Mouse (Mus musculus) mesoderm, embryonic 11.5 days (tissue): ENCODE data around the gene Kndc1.
A peak's percentile ranks its signal among the peaks of the same experiment; 100 is the strongest.

Experiments used
- DNase-seq: peaks from one replicate; pipeline ENCODE4 v3.0.0-alpha.2; 2012; ENCODE audit warnings: low read depth, low spot score

Gene Kndc1

DNA sequence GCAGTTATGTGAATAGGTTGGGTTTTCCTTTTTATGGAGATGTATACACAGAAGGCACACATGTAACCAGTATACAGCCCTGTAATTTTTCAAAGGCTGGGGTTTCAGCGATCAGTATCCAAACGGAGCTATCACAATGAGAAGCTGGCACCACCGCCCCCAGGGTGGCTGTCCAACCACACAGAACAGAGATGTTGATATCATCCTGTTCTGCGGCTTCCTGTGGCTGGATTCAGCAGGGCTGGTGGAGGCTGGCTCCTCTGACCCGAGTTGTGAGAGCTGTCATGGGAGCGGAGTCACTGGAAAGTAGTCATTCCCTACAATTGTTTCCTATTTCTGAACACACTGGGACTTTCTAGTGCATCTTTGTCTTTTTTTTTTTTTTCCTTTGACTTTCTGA lies 10.8 kb downstream of the Kndc1 start:
- DNase-seq = no peak

DNA sequence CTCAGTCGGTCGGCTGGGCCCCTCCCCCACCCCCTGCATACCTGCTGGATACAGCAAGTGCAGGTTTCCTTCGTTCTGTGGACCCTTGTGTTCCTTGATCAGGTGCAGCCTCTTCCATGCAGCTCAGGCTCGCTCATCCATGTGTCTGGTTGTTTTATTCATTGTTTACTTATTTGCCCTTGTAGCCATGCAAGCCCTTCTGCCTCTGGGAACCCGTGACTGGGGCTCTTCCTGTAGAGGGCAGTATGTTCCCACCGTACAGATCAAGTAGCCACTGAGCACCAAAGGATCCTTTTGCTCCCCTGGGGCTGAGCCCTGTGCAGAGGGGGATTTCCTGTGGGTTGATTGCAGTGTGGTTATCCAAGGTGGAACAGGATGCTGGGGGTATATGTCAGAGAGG lies 11.2 kb downstream of the Kndc1 start:
- peak; percentile 64 for DNase-seq

DNA sequence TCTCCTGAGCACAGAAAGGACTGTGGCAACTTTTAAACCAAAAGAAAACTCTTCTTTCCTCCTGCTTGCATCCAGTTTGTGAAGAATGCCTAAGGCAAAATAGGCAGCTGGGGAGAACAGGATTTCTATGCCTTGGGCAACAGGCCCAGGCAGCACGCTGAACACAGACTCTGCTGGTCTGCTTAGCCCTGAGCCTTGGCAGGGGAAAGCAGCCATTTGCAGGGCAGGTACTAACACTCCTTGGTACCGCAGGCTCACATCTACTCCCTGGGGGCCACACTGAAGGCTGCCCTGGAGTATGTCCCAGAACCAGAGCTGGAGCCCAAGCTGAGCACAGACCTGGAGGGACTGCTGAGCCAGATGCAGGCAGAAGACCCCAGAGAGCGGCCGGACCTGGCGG lies 13.7 kb downstream of the Kndc1 start:
- no peak for DNase-seq

DNA sequence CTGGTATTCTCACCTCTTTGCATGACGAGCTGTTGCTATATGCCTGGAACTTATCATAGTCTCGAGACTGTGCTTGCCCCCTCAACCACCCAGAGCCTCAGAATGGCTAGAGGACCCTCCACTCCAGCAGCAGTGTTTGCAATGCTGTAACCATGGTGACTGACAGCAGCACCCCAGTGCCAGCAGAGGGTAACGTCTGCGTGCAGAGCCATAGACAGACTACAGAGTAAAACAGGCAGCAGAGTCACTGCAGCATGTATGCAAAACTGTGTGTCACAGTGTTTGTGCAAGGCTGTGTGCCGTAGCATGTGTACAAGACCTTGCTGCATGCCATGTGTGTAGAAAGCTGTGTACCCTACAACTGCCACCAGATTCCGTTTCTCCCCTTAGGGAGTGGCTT lies 15.0 kb downstream of the Kndc1 start:
- peak; percentile 25 for DNase-seq

DNA sequence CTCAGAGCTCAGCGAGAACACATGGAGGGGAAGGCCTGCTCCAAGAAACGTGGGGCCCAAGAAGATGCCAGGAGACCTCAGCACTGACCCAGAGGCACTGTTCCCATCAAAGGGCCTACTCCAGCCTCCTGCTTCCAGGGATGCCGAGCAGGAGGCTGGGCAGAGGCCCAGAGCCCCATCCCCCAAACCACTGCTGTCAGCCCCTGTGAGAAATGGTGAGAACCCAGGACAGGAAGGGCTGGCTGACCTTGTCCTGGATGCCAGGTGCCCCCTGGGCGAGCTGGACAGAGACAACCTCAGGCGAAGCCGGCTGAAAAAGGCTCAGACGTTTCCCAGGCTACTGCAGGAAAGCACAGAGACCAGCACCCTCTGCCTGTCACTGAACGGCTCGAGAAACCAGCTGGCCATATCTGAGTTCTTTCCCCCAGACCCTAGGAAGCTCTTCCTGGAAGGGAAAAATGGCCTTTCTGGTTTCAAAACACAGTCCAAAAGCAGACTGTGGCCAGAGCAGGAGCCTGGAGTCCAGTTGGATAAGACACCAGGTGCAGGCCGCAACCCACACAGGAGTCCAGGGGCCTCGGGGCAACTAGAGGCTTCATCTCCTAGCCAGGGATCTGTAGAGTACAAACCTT lies 15.8 kb downstream of the Kndc1 start:
- no peak for DNase-seq

DNA sequence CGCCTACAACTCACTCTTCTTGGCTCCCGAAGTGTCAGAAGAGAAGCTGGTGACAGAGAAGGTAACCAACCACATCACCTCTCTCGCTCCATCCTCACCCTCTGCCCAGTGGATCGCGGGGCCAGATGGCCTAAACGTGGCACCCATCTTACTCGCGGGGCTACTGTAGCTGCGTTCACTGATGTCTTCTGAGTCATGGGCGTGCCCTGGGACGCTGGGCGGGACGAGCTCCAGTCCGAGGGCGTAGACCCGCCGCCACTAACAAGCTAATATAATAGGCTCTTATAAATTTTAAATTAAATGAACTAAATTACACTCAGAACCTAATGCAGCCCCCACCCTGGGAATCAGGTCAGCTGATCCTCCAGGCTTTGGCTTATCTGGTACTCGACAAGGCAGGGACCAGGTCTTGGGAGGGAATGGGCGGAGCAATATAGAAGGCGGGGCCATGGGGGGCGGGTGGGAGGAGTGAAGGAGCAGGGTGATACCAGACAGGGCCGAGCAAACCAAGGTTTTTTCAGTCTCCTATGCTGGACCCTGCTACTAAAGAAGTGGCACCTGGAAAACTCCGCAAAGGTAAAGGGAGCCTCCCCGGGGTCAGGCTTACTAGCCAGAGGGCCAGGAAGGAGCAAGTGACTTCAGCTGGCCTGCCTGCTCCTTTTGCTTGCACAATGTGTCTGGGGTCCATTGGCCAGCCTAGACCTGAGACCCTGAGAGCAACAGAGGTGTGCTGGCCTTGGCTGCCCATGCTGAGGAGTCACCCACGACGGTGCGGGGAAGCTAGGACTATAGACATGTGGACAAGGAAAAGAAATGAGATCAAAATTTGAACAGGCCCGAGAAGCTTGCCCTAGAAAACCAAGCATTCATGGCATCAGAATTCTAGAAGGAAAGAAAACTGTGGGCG lies 19.9 kb downstream of the Kndc1 start:
- DNase-seq = peak; percentile 48

DNA sequence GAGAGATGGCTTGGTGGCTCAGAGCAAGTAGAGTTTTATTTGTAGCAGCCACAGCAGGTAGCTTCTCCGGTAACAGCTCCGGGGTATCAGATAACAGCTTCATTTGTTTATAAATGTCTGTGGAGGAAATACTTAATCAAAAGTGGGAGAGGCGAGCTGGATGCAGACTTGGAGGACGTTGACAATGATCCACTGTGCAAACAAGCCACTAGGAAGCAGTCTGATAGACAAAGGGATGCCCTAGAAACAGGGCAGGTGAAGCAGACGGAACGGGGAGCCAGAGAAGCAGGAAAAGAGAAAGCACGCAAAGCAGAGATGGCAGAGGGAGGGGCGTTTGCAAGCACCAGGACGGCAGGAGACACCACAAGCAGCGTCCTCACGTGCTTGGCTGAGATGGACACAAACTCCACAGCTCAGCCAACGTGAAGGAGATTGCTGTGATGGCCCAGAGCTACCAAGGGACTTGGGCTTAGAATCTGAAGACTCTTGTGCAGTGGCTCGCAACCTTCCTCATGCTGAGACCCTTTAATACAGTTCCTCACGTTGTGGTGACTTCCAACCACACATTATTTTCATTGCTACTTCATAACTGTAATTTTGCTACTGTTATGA lies 21.3 kb downstream of the Kndc1 start:
- DNase-seq = peak; percentile 23

DNA sequence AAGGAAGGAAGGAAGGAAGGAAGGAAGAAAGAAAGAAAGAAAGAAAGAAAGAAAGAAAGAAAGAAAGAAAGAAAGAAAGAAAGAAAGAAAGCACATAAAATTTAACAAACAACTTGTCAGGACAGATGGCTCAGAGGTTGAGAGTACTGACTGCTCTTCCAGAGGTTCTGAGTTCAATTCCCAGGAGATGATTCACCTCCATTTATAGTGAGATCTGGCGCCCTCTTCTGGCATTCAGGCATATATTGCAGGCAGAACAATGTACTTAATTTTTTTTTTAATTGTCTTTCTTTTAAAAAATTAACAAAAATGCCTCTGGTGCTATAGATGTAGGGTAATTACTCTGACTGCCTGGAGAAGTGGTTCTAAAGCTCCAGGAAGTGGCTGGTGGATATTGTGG lies 21.8 kb downstream of the Kndc1 start:
- no peak for DNase-seq

DNA sequence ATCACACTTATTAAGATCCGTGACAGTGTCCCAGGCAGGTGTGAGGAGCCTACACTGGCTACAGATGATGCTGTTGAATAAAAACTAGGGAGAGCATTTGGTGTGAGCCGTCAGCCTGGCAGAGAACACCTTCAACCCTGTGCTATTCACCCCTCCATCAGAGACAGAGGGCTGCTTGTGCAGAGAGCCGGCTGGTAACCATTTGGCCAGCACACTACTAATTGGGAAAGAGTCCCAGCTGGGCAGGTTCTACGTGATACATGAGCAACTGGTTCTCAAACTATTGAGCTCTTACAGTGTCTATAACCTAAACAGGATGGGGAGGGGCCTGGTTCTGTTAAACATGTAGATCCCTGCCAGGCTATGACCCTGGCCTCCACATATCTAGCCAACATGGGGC lies 23.8 kb downstream of the Kndc1 start:
- DNase-seq = no peak

DNA sequence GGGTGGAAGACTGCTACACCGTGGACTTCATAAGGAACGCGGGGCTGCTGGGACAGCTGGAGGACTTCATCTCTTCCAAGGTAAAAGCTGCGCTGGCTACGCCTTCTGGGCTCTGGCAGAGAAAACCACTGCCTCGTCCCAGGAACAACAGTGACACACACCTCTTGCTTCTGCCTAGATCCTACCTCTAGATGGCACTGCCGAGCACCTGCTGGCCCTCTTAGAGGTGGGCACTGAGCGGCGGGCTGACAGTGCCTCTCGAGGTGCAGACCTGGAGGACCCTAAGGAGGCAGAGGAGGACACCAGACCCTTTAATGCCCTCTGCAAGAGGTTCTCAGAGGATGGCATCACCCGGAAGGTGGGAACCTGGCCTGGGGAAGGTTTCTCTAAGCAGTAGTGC lies 36.2 kb downstream of the Kndc1 start:
- DNase-seq = peak; percentile 69

DNA sequence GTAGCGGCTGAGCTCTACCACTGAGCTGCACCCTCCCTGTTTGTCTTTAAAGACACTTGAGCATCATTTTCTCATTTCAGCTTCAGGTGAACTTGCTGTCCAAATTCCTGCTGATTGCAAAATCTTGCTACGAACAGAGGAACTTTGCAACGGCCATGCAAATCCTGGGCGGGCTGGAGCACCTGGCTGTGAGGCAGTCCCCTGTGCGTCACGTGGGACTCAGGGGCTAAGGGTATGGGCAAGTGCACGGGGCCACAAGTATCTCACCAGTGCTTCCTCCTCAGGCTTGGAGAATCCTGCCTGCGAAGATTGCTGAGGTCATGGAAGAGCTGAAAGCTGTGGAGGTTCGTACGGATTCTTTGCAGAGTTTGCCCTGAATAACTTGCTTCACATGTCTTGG lies 42.2 kb downstream of the Kndc1 start:
- no peak for DNase-seq

DNA sequence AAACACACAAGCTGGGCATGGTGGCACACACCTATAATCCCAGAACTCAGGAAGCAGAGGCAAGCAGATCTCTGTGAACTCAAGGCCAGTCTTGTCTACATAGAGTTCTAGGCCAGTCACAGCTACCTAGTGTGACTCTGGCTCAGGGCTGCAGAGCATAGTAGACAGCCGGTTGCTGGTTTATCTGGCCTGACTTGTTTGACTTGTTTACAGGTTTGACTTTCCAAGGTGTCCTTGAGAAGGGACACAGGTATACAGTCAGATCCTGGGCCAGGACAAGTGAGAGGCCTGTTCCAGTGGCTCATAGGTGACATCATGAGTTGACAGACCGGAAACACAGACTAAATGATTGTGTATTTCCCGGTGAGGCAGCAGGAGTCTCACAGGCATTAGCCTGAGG lies 42.6 kb downstream of the Kndc1 start:
- no peak for DNase-seq

DNA sequence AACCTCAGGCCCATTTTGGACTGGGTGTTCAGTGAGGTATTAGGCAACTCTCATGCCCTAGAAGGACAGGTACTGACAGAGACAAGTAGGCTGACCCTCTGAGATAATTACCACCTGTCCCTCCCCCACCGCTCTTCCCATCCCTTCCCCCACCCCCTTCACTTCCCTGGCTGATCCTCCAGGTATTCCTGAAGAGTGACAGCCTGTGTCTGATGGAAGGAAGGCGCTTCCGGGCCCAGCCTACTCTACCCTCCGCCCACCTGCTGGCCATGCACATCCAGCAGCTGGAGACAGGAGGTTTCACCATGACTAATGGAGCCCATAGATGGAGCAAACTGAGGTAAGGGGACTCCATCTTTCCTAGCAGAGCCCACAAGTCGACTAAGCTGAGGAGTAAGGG lies 43.3 kb downstream of the Kndc1 start:
- DNase-seq = no peak

DNA sequence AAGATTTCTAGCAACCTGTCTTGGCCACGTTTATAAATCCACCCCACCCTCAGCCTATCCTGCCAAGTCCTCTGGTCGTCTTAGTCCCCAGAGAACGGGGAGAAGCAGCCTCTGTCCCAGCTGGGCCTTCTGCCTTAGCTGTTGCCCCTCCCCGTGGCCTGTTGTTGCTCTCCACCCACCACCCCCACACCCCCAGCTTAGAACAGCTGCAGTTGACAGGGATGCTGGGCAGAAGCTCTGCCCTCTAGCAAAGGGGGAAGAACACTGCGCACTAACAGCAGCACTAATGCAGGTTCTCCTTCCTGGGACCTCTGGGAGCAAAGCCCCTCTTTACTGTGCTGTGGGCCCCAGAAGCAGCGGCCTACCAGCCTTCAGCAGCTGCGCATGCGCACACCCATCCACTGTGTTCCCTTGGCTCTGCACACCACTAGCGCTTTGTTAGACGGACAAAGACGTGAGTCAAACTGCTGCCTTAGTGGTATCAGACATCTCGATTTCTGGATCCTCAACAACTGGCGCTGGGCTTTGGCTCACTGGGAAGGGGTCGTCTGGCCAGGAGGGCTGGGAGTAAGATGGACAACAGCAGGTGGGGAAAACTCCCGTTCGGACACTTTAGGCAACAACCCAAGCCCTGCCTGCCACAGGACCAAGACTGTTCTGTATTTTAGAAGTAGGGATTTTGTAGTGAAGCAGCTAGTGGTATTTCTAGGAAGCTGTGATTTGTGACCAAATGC lies 46.1 kb downstream of the Kndc1 start:
- no peak for DNase-seq

DNA sequence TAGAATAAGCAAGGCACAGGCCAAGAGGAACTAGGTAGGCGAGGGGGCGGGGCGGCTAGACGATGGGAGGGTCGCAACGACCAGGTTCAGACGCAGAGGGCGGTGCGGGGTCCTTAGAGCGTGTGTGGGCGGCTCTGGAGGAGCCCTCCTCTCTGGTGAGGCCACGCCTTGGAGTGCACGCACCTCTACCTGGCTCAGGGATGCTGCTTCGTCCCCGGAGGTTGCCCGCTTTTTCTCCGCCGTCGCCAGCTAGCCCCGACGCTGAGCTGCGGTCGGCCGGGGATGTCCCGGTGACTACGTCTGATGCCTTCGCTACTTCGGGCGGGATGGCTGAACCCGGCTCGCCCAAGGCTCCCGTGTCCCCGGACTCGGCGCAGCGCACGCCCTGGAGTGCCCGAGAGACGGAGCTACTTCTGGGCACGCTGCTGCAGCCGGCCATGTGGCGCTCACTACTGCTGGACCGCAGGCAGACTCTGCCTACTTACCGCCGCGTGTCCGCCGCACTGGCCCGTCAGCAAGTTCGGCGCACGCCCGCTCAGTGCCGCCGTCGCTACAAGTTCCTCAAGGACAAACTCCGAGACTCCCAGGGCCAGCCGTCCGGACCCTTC lies 49.3 kb downstream of the Kndc1 start, which contains the start of gene Utf1:
TSS of gene Utf1 (plus strand) at position 116 of the 608 bp plus-strand sequence.
- peak; percentile 37 for DNase-seq

DNA sequence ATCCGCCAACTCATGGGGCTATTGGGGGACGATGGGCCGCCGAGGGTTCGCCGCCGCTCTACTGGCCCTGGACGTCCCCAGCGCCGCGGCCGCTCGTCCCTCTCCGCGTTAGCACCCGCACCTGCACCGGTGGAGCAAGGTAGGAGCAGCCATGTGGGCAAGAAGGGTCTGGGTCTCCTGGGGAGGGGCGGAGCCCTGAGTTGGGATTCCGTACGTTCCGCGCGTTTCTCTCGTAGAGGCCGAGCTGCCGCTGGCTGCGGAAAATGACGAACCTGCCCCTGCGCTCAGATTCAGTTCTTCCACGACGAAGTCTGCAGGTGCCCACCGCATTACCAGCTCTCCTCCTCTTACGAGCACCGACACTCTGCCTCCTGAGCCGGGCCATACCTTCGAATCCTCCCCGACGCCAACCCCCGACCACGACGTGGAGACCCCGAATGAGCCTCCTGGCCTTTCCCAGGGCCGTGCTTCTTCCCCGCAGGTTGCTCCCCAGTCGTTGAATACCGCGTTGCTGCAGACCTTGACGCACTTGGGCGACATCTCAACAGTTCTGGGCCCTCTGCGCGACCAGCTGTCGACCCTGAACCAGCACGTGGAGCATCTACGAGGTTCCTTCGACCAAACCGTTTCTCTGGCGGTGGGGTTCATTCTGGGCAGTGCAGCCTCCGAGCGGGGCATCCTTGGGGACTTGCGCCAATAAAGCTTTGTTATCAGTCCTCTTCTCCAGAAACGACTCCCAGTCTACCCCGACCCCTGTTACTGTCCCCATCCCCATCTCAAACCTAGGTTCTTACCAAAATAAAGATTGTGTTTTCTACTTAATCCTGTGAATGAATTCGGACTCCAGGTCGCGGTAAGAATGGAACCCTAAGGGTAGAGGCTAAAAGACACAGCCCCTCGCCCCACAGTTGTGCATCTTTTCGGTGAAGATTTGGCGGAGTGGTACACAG lies 50.1 kb downstream of the Kndc1 start:
- no peak for DNase-seq

DNA sequence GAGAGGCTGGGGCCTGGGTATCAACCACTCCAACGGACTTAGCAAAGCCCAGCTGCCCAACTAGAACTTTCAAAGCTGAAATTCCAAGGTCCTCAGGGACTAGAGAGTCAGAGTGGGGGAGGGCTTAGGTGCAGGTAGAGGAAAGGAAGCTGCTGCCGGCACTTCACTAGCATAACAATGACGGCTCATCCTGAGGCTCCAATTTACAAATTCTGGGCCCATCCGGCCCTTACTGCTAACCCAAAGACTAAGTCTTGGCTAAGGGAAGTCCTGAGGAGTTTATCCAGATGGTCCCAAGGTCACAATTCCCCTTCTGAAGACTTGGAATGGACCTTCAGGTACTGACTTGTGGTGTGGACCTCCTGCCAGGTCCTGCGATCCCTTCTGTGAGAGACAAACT lies 51.0 kb downstream of the Kndc1 start:
- DNase-seq = no peak

DNA sequence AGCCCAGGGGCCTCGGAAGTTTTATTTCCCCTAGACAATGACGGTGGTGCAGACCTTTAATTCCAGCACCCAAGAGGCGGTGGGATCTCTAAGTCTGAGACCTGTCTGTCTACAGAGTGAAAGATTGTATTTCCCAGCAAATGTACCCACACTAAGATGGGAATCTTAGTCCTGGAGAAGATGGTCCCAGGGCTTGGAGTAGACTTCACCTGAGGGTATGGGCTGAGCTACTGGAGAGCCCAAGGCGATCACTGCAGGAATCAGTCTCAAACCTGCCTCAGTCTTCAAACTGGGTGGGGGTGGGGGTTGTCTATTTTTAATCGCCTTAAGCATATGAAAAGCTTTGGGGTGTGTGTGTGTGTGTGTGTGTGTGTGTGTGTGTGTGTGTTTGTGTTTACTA lies 51.5 kb downstream of the Kndc1 start:
- DNase-seq = no peak

DNA sequence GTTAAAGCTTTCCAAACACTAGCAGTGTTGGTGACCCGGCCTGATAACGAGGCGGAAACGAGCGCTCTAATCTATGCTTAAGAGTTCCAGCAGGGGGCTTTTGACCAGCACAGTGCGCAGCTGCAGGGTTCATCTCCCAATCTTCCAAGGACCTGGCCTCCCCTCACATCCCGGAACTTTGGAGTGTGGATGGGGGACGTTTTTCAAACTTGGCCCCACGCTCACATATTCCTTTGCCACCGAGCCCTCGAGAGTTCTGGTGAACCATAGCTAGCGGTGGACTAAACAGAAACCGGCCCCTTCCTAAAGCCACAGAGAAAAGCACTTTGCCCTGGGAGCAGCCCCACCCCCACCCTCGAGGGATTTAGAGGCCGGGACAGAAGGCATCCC lies 55.4 kb downstream of the Kndc1 start:
- DNase-seq = peak; percentile 68

DNA sequence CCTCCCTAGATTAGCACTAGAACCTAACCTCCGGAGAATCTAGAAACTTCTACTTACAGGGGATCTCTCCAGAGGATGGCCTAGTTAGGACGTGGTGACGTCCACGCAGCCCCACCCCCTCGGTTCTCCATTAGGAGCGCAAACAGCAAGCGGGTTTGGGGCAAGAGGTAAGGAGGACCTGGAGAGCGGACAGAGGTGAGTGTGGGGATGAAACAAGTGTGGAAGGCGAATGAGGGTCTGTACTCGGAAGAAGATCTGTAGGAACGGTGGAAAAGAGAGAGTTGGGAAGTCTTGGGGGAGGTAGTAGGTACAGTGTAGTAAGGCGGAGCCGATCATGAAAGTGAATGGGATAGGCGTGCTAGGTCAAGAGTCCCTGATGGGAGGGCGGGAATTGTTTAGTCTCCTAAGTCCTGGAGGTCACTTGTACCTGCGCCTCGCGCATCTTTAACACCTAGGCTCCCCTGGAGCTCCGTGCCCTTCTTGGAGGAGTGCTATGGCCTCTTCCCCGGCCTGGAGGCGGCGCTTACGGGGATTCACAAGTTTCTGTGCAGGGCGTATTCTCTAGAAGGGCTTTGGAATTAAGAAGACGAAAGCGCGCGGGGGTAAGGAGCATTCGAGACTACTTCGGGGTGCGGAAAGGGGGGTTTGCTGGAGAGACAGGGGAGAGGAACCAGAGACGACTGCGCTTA lies 55.9 kb downstream of the Kndc1 start:
- DNase-seq = peak; percentile 44
